Mouse (Mus musculus) naive thymus-derived CD4-positive, alpha-beta T cell, adult 2 months (primary cell): ENCODE results near the gene Cntd1.
A peak's percentile ranks its signal among the peaks of the same experiment; 100 is the strongest.

Experiments
- DNase-seq: peaks from one replicate; pipeline ENCODE4 v3.0.0-alpha.2; 2011; ENCODE audit warnings: low read depth

Cntd1 gene

GRCm38 (mm10) chr11:101253613-101254389, 25.0 kb upstream of the Cntd1 start, which contains the start of gene Vps25:
Gene Vps25, plus strand, starts transcription at chr11:101253707.
- DNase-seq, result peak; percentile 89

GRCm38 (mm10) chr11:101255826-101256775, 22.7 kb upstream of the Cntd1 start:
- DNase-seq, result no peak

- no peak for DNase-seq
Measured at GRCm38 (mm10) chr11:101259261-101259712, 19.5 kb upstream of the Cntd1 start.

GRCm38 (mm10) chr11:101259948-101260825, 18.6 kb upstream of the Cntd1 start, which contains the start of gene Wnk4:
Gene Wnk4, plus strand, starts transcription at chr11:101260567.
- peak; percentile 29 for DNase-seq

- peak; percentile 39 for DNase-seq
Measured at GRCm38 (mm10) chr11:101260826-101261380, 17.9 kb upstream of the Cntd1 start.

- peak; percentile 24 for DNase-seq
Measured at GRCm38 (mm10) chr11:101262272-101262967, 16.4 kb upstream of the Cntd1 start.

GRCm38 (mm10) chr11:101263138-101263988, 15.4 kb upstream of the Cntd1 start:
- no peak for DNase-seq

GRCm38 (mm10) chr11:101263989-101264280, 14.9 kb upstream of the Cntd1 start:
- DNase-seq, result no peak

GRCm38 (mm10) chr11:101264954-101265471, 13.8 kb upstream of the Cntd1 start:
- no peak for DNase-seq

GRCm38 (mm10) chr11:101265906-101266305, 12.9 kb upstream of the Cntd1 start:
- DNase-seq, result no peak

- no peak for DNase-seq
Measured at GRCm38 (mm10) chr11:101269577-101270116, 9.2 kb upstream of the Cntd1 start.

- no peak for DNase-seq
Measured at GRCm38 (mm10) chr11:101272446-101272845, 6.4 kb upstream of the Cntd1 start.

- DNase-seq, result no peak
Measured at GRCm38 (mm10) chr11:101275309-101275708, 3.5 kb upstream of the Cntd1 start.

- no peak for DNase-seq
Measured at GRCm38 (mm10) chr11:101276319-101277070, 2.3 kb upstream of the Cntd1 start.

GRCm38 (mm10) chr11:101277381-101278222, 1.2 kb upstream of the Cntd1 start:
- DNase-seq, result no peak

- no peak for DNase-seq
Measured at GRCm38 (mm10) chr11:101279193-101279569, 369 bp downstream of the Cntd1 start.

- no peak for DNase-seq
Measured at GRCm38 (mm10) chr11:101280837-101281236, 2.0 kb downstream of the Cntd1 start.

GRCm38 (mm10) chr11:101282896-101283295, 4.1 kb downstream of the Cntd1 start:
- no peak for DNase-seq
